Mouse (Mus musculus) fat pad, adult 2 months (tissue): ENCODE measurements at regions not wholly inside any gene's neighbourhood (a gene's known extent, or its start where the extent isn't known, plus 50 kb on each side); places are given as distances from the start of the nearest gene placed in this dataset.
"Not testable (repeated sequence)": the region's sequence is repeated elsewhere in the genome, so short reads cannot be mapped to it uniquely, and the experiment has no call there.

Source experiments
- DNase-seq: peaks from one replicate; pipeline ENCODE4 v3.0.0-alpha.2; 2011; ENCODE audit warnings: low read depth, low spot score; ENCODE audit errors: extremely low read depth

DNA sequence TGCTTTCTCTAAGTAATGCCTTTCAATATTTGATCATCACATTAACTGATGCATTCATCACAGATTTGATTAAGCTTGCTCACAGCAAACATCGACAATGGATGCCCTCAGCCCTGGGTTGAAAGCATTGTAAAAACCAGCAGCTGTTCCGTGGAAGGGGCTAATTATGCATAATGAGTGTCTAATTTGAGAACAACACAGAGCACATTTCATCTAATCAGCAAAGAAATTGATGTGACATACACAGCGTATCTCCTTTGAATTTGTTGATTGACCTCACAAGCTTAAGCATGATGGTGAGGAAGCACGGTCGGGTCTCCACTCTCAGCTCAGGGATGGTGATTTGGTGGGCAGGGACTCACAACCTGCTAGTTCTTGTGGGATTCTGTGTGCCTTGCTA is 84.0 kb upstream of the Ttc29 start:
- DNase-seq, result no peak

DNA sequence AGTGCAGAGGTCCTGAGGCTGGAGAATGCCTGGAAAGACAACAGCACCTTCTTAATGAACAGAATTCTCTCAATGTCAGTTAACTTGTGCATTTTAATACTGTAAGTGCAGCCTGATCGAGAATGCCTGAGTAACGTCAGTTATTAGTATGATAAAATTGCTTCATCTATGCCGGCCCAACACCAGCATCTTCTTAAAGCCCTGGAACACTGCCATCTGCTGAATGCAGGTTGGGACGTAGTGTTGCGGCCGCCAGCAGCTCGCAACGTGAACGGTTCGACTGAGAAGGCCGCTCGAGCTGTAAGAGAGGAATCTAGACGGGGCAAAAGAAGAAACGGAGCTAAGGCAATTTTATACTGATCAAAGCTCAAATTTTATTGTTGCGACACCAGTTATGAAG is 73.6 kb upstream of the Ttc29 start:
- not testable (repeated sequence) for DNase-seq

DNA sequence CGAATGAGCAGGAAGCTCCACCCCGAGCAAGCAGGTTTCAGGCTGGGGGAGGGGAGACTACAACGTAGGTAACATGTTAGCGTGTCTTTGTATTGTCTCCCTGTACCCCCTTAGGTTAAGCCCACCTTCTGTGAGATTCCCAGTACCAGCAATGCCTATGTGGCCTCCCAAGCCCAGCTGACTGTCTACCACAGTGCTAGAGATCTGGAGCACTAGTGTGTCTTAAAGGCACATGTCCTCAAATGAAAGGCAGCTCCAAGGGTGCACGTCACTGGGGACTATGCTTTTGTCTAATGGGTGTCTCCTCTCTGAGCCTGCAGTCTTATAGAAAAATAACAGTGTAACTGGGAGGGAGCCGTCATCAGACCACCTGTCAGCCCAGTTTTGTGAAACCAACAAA is 65.9 kb upstream of the Ttc29 start:
- DNase-seq, result no peak

DNA sequence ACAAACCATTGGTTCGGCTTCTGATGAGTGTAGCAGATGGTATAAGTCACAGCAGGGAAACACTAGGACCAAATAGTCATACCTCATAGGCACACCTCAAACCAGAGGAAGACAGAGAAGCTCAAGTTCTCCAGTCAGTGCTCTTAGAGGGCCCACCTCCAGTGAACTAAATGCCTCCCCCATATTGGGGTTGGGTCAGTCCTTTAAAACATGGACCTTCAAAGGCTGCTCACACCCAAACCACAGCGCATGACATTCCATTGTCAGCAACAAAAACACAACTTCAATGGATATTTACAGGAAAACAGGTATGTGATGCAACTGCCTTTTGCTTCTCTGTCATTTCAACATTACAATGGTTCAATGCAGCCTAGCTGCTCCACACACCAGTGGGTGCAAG is 65.1 kb upstream of the Ttc29 start:
- no peak for DNase-seq

DNA sequence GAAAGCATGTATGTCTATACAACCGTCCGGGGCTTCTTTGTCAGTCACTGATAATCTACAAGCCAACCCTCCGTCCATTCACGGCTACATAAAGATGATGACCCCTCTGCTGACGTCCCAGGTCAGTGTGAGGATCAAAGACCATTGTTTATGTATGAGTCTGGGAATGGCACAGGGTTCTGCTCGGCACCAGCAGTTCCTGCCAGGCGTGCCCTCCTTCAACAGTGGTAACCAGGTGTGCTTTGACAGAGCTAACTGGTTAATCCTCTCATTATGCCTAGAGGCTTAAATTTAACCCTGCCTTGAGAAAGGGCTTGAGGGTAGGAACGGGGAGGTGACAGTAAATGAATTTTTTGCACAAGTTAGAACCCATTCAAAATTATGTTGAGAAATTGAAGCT is 58.2 kb upstream of the Ttc29 start:
- no peak for DNase-seq

DNA sequence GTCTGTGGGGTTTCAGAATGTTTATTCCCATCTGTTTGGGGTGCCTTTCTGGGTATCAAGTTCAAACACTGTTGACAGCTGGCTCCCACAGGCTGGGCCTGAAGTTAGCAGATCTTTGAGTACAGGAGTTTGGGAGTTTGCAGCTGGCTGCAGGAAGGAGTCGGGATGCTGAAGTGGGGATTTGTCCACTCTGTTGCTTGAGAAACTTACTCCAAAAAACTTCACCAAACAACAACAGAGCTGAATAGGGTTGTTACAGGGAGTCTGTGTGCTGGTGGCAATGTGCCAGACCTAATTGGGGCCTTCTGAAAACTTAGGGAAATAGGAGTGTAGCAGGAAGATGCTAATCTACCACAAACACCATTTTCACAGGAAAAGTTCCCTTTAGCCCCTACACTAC is 51.1 kb upstream of the Ttc29 start:
- no peak for DNase-seq

DNA sequence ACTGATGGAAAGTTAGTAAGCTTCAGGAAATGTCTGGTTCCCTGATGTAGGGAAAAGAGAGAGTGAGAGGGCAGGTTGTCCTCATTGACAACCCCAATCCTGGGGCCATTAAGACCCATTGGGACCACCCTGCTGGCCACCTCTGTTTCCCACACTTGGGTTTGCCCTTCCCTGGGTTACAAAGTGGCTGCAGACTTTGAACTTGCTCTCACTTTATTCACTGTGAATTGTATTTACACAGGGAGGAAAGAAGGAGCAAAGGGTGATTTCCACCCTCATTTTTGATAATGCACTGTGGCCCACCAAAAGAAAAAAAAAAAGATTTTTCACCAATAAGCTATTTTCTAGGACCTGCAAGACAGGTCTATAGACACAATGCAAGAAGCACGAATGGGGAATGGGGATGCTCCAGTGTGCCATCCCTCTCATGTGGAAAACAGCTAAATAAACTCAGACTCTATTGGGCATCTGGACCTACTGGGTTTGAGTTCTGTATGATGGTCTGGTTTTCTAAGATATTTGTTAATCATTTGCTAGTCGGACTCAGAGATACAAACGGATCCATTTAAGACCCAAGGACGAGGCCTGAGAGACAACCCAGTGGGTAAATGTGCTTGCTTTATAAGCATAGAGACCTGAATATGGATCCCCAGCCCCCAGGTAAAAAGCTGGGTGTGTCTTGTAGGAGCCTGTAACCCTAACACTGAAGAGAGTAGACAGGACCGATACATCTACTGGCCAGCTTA is 50.2 kb upstream of the Ttc29 start:
- DNase-seq, result no peak
